Mouse (Mus musculus) MEL (cell line): ENCODE results near the gene Ncapg.

ENCODE experiments used
- MEF2A ChIP-seq: IDR thresholded peaks from 2 replicates; pipeline ENCODE4 v1.6.1; 2014; ENCODE audit warnings: low read depth, mild to moderate bottlenecking, inconsistent platforms, low read length, improper control_type of control experiment; ENCODE audit not compliant: poor library complexity, insufficient replicate concordance, severe bottlenecking; ENCODE audit errors: extremely low read depth
- MYC ChIP-seq: IDR thresholded peaks from 2 replicates; pipeline ENCODE4 v1.6.1; 2011; ENCODE audit warnings: low read depth, mild to moderate bottlenecking, low read length, improper control_type of control experiment, moderate library complexity
- NELFE ChIP-seq: IDR thresholded peaks from 2 replicates; pipeline ENCODE4 v1.6.1; 2011; ENCODE audit warnings: low read depth, low read length, improper control_type of control experiment
- UBTF ChIP-seq: IDR thresholded peaks from 2 replicates; pipeline ENCODE4 v1.6.1; 2012; ENCODE audit warnings: low read depth, mild to moderate bottlenecking, inconsistent platforms, low read length, improper control_type of control experiment, moderate library complexity, borderline replicate concordance; ENCODE audit not compliant: insufficient read depth
- ZNF384 ChIP-seq: IDR thresholded peaks from 2 replicates; pipeline ENCODE4 v1.6.1; 2012; ENCODE audit warnings: low read depth, mild to moderate bottlenecking, inconsistent platforms, low read length, improper control_type of control experiment

GRCm38 (mm10) chr5:45669234-45669597 is 503 bp upstream of the Ncapg start:
- TF ChIP-seq NELFE: no peak
- TF ChIP-seq MYC: 0 out of 2 replicates have a peak, but pooled peaks have one; percentile 18
- TF ChIP-seq UBTF: no peak
- TF ChIP-seq MEF2A: no peak
- no peak for TF ChIP-seq ZNF384
